18 mouse cellular contexts compared by ENCODE assay signal in genomic region chr1:152033731-152034130, GRCm38 (mm10).
"Had no signal": no experiment of that assay in that cellular context is flagged by ENCODE, and none has a peak within 500 bp of the region (broad histone marks: within the 10 kb centered on the region; RNA-seq: fewer than 3 reads in every experiment).

No protein-coding gene starts in this region.

- H3K36me3 ChIP-seq: liver, embryonic 13.5 days; liver, embryonic 15.5 days; lung, embryonic 15.5 days; midbrain, embryonic 13.5 days; midbrain, embryonic 15.5 days had no signal

- ATAC-seq: liver, postnatal 0 days; lung, postnatal 0 days; midbrain, embryonic 13.5 days; midbrain, embryonic 15.5 days had no signal

- H3K9ac ChIP-seq: liver, embryonic 13.5 days; liver, embryonic 15.5 days; liver, postnatal 0 days; lung, embryonic 15.5 days; midbrain, embryonic 13.5 days; midbrain, embryonic 15.5 days; neural tube, embryonic 12.5 days had no signal

- H3K9me3 ChIP-seq: liver, embryonic 13.5 days; liver, embryonic 15.5 days; lung, embryonic 15.5 days; midbrain, embryonic 13.5 days; midbrain, embryonic 15.5 days; neural tube, embryonic 12.5 days had no signal

- DNase-seq: liver, embryonic 13.5 days; liver, postnatal 0 days; lung, adult 2 months; lung, postnatal 14 days; lung, postnatal 36 days; right cerebral cortex, adult 18-20 months; right cerebral cortex, postnatal 25 days; right cerebral cortex, postnatal 4 days; spleen, adult 18-20 months had no signal

- H3K27me3 ChIP-seq: liver, embryonic 13.5 days; liver, embryonic 15.5 days; lung, embryonic 15.5 days; megakaryocyte, embryonic 14.5 days; midbrain, embryonic 13.5 days; midbrain, embryonic 15.5 days; neural tube, embryonic 12.5 days had no signal

- H3K4me1 ChIP-seq: liver, embryonic 13.5 days; liver, embryonic 15.5 days had no signal

- H3K4me2 ChIP-seq: liver, embryonic 13.5 days; liver, embryonic 15.5 days; lung, embryonic 15.5 days; midbrain, embryonic 11.5 days; midbrain, embryonic 13.5 days; midbrain, embryonic 15.5 days; neural tube, embryonic 12.5 days had no signal

- H3K4me3 ChIP-seq: liver, embryonic 13.5 days; liver, embryonic 15.5 days; lung, embryonic 15.5 days; megakaryocyte, embryonic 14.5 days; midbrain, embryonic 13.5 days; midbrain, embryonic 15.5 days; neural tube, embryonic 12.5 days had no signal

- H3K27ac ChIP-seq: liver, embryonic 13.5 days; liver, embryonic 15.5 days; lung, embryonic 15.5 days; macrophage; midbrain, embryonic 13.5 days; midbrain, embryonic 15.5 days; neural tube, embryonic 12.5 days had no signal
